Mouse (Mus musculus): ENCODE measurements at regions not wholly inside any gene's neighbourhood (a gene's known extent, or its start where the extent isn't known, plus 50 kb on each side); places are given as distances from the start of the nearest gene placed in this dataset.

DNA sequence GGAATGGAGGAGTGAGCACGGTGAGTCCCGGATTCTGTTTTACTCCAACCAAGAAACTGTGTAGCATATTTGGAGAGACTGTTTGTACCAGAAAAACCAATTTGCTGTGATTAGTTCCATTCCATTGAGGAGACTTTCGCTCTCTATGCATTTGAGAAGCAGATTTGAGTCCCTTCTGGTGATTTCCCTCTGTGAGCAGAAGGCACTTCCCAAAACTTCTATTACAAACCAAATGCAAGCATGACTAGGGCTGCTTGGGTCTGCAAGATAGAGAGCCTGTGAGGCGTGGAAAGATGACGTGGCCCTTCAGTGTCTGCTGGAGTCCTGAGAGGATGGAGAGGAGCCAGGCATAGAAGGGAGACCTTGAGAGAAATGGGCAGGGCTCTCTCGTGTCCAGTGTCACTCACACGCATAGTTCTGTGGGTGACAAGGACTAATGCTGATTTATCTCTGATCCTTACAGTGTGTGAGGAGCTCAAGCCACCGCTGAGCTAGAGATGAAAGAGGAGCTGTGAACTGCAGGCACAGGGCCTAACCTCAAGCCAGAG is 153.7 kb upstream of the Map1b start:
- TF ChIP-seq CTCF (IDR thresholded peaks at IDR 0.05 in 2 of 3, conservative IDR thresholded peaks at IDR 0.05 in 1 of 3; ENCODE audit: control insufficient read depth in 1 of 3, insufficient read depth in 1 of 3, low read depth in 2 of 3, low read length in 3 of 3, poor library complexity in 1 of 3, severe bottlenecking in 1 of 3) (no peak), USF1 (IDR thresholded peaks at IDR 0.05; ENCODE audit: low read depth, low read length) (no peak), ELF1 (IDR thresholded peaks at IDR 0.05; ENCODE audit: low read depth, low read length) (no peak), KAT2A (conservative IDR thresholded peaks at IDR 0.05; ENCODE audit: low read depth, low read length) (no peak), EP300 (IDR thresholded peaks at IDR 0.05; ENCODE audit: low read depth in 1 of 2, low read length in 2 of 2) (no peak), CHD1 (IDR thresholded peaks at IDR 0.05; ENCODE audit: low read depth, low read length) (no peak), MAX (IDR thresholded peaks at IDR 0.05; ENCODE audit: low read length) (no peak), HCFC1 (IDR thresholded peaks at IDR 0.05; ENCODE audit: low read depth, low read length) (no peak), POLR2A (IDR thresholded peaks at IDR 0.05; ENCODE audit: control insufficient read depth in 1 of 2, insufficient read depth in 1 of 2, low read depth in 1 of 2, low read length in 2 of 2, poor library complexity in 1 of 2) (no peak), RAD21 (IDR thresholded peaks at IDR 0.05; ENCODE audit: low read depth, low read length) (no peak), ZKSCAN1 (IDR thresholded peaks at IDR 0.05; ENCODE audit: low read depth, low read length) (no peak), TBP (IDR thresholded peaks at IDR 0.05; ENCODE audit: low read depth, low read length) (no peak), RCOR1 (IDR thresholded peaks at IDR 0.05; ENCODE audit: low read depth, low read length) (no peak)
